Mouse (Mus musculus): ENCODE results near the gene Hells. TPM values are rescaled to one million over a fixed set of nuclear protein-coding genes. Genes with fewer than 3 reads are reported as not detected.
A peak's percentile ranks its signal among the peaks of the same experiment; 100 is the strongest.

Hells gene
- polyA plus RNA-seq (2015; fragmentation: Nextera tagmentation; extraction: Ambion mirVana): 35.3 and 37.6 TPM in 2 replicates

- Histone ChIP-seq H3K27me3 (no peaks in the 10 kb centered on the region), H3K4me3 (replicated peaks) (peak within 1 kb of the TSS; percentile 89), H3K36me3 (0 out of 2 replicates have a peak, but pooled peaks cover 1% of the 10 kb centered on the region), H3K9ac (peak within 1 kb of the TSS; percentile 86), H3K9me3 (replicated peaks) (no peaks in the 10 kb centered on the region), H3K4me1 (peaks cover 11% of the 10 kb centered on the region), H3K4me2 (replicated peaks) (peak within 1 kb of the TSS; percentile 88), H3K27ac (replicated peaks) (peak within 1 kb of the TSS; percentile 82)
- peak; percentile 86 for ATAC-seq (ENCODE audit: insufficient number of reproducible peaks, low FRiP score, low TSS enrichment, low read depth)
- WGBS: under 1% methylated on average over 76 of the region's 76 CpGs
These were observed at the start of gene Hells for GRCm38 (mm10) chr19:38930788-38931565. Gene Hells (plus strand): TSS chr19:38930915.

DNA sequence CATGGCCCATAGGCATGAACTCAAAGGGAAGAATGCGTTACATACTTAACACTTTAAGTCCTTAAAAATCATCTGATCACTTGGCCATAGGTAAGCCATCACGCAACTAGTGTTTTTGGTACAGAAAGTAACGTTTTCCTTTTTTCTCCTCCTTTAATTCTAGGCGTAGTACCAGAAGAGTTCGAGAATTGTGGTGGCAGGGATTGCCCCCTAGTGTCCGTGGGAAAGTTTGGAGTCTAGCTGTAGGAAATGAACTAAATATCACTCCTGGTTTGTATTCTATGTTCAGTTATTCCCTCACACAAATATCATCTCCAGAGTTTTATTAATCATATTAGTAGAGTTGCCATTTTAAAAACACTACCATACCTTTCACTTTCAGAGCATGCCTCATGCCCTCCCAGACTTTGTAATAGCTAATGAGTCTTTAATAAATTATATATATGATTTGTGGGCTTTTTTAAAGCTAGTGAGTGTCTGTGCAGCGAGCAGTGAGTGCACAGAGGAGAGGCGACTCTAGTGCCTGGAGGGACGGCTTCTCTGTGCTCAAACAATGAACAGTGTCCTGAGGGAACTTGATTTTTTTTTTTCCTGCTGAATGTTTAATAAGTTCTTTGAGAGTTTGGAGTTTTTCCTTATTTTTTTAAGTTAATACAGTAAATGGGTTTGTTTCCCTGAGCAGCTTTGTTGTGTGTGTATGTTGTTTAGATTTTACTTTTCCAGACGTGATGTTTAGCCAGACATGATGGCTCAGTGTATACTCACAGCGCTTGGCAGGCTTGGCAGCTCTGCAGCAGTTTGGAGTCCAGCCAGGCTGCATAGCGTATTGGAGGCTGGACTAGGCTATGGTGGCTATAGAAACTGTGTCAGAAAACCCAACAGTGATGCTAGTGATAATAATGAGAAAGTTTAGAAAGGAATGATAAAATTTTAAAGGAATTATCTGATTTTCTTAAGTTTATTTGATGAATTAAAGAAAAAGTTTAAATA lies 29.3 kb upstream of the Hells start:
- H3K9me3 ChIP-seq (replicated peaks): no peaks in the 10 kb centered on the region
- H3K4me2 ChIP-seq (replicated peaks): no peak overlapping the region
- no peak for ATAC-seq (ENCODE audit: insufficient number of reproducible peaks, low FRiP score, low TSS enrichment, low read depth)
- no peak overlapping the region for H3K9ac ChIP-seq
- no peak overlapping the region for H3K4me3 ChIP-seq (replicated peaks)
- 0 out of 2 replicates have a peak, but pooled peaks cover 3% of the 10 kb centered on the region for H3K36me3 ChIP-seq
- H3K27me3 ChIP-seq: no peaks in the 10 kb centered on the region
- WGBS: 57% methylated on average over 12 of the region's 12 CpGs
- H3K4me1 ChIP-seq: no peaks in the 10 kb centered on the region
- H3K27ac ChIP-seq (replicated peaks): no peak overlapping the region

- Histone ChIP-seq H3K9ac (no peak overlapping the region), H3K4me1 (no peaks in the 10 kb centered on the region), H3K27ac (replicated peaks) (no peak overlapping the region), H3K4me3 (replicated peaks) (no peak overlapping the region), H3K4me2 (replicated peaks) (no peak overlapping the region), H3K27me3 (no peaks in the 10 kb centered on the region), H3K9me3 (replicated peaks) (no peaks in the 10 kb centered on the region), H3K36me3 (0 out of 2 replicates have a peak, but pooled peaks cover 3% of the 10 kb centered on the region)
- 86% methylated on average over 5 of the region's 5 CpGs for WGBS
- ATAC-seq (ENCODE audit: insufficient number of reproducible peaks, low FRiP score, low TSS enrichment, low read depth): no peak
These were observed 28.2 kb upstream of the Hells start for GRCm38 (mm10) chr19:38902501-38902900.

DNA sequence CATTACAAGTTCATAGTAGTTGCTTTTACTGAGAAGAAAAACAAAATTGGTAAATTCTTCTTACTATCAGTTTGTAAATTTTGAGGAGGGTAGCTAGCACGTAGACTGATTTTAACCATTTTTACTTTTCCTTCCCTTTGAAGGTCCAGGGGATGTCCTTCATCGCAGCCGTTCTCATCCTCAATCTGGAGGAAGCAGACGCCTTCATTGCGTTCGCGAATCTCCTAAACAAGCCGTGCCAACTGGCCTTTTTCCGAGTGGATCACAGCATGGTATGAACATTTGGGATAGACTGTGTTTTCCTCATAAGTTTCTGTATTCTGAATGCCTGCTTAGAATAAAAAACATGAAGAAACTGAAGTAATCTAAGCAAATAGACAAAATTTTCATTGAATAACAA lies 16.9 kb upstream of the Hells start:
- H3K36me3 ChIP-seq: peaks cover 13% of the 10 kb centered on the region
- no peak overlapping the region for H3K27ac ChIP-seq (replicated peaks)
- H3K9ac ChIP-seq: no peak overlapping the region
- H3K4me3 ChIP-seq (replicated peaks): no peak overlapping the region
- H3K9me3 ChIP-seq (replicated peaks): no peaks in the 10 kb centered on the region
- H3K27me3 ChIP-seq: no peaks in the 10 kb centered on the region
- no peaks in the 10 kb centered on the region for H3K4me1 ChIP-seq
- H3K4me2 ChIP-seq (replicated peaks): no peak overlapping the region
- WGBS: 93% methylated on average over 9 of the region's 9 CpGs
- no peak for ATAC-seq (ENCODE audit: insufficient number of reproducible peaks, low FRiP score, low TSS enrichment, low read depth)

DNA sequence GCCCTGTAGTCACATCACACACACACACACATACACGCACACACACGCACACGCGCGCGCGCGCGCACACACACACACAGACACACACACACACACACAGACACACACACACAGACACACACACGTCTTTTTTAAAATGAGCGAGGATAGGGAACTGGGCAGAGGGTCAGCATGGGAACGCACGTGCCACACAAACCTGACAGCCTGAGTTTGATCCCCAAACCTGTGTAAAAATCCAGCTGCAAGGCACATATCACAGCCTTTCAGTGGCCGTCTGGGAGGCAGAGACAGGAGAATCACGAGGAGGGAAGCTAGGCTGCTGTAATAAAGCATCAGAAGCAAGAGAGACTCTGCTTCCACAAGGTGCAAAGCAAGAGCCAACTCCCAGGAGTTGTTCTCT lies 15.8 kb upstream of the Hells start:
- Histone ChIP-seq H3K36me3 (peaks cover 13% of the 10 kb centered on the region), H3K27me3 (no peaks in the 10 kb centered on the region), H3K4me2 (replicated peaks) (no peak overlapping the region), H3K4me1 (no peaks in the 10 kb centered on the region), H3K4me3 (replicated peaks) (no peak overlapping the region), H3K27ac (replicated peaks) (no peak overlapping the region), H3K9ac (no peak overlapping the region), H3K9me3 (replicated peaks) (no peaks in the 10 kb centered on the region)
- no peak for ATAC-seq (ENCODE audit: insufficient number of reproducible peaks, low FRiP score, low TSS enrichment, low read depth)
- 87% methylated on average over 15 of the region's 15 CpGs for WGBS

DNA sequence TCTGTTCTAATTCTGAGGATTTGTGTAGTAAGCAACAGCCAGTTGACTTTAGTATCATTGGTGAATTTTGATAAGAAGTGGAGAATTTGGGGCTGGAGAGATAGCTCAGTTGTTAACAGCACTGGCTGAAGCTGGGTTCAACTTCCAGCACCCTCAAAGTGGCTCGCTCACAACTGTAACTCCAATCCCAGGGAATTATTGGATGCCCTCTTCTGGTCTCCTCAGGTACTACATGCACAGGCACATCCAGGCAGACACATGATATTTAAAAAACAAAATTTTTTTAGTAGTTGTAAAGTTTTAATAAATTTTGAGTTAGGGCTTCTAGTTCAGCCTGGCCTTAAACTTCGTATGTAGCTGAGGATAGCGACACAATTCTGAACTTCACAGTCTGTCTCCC lies 15.0 kb upstream of the Hells start:
- Histone ChIP-seq H3K9ac (no peak overlapping the region), H3K4me2 (replicated peaks) (no peak overlapping the region), H3K4me1 (no peaks in the 10 kb centered on the region), H3K27ac (replicated peaks) (no peak overlapping the region), H3K27me3 (no peaks in the 10 kb centered on the region), H3K9me3 (replicated peaks) (no peaks in the 10 kb centered on the region), H3K4me3 (replicated peaks) (no peak overlapping the region), H3K36me3 (peaks cover 15% of the 10 kb centered on the region)
- ATAC-seq (ENCODE audit: insufficient number of reproducible peaks, low FRiP score, low TSS enrichment, low read depth): no peak
- WGBS: 45% methylated on average over 3 of the region's 3 CpGs

- 93% methylated on average over 10 of the region's 11 CpGs for WGBS
- H3K9me3 ChIP-seq (replicated peaks): no peaks in the 10 kb centered on the region
- no peak for ATAC-seq (ENCODE audit: insufficient number of reproducible peaks, low FRiP score, low TSS enrichment, low read depth)
These were observed 2.1 kb upstream of the Hells start for GRCm38 (mm10) chr19:38928481-38929158.

DNA sequence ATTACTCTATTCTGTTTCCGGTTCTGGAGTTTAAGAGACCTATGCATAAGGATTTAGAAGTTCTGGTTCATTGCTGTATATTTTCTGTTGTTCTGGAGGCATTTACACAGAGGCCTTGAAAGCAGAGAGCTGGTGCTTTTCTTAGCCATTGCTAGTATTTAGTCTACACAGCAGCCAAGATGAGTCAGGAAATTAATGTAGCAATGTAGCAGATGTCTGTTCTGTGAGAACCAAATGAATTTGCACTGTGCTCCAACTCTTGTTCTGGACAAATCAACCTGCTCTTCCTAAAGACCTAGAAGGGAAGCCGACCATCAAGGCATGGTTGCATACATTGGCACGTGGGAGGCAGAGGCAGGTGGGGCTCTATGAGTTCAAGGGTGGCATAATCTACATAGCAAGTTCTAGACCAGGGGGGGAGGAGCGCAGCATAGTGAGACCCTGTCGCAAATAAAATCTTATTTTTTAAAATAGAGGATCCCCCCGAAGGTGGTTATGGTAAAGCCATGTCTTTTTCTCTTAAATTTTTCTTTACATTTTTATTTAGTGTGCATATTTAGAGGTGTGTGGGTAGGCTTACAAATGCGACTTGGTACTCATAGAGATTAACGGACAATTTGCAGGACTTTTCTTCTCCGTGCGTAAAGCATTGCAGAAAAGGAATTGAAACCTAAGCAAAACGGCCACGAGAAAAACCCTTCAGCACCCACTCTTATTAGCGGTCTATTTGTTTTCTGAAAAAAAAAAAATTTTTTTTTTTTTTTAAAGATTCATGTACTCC lies 1.1 kb upstream of the Hells start:
- H3K36me3 ChIP-seq: no peaks in the 10 kb centered on the region
- 62% methylated on average over 13 of the region's 13 CpGs for WGBS
- H3K9me3 ChIP-seq (replicated peaks): no peaks in the 10 kb centered on the region
- H3K9ac ChIP-seq: peak overlapping the region; percentile 86; the same call in 1 of the 2 replicates
- peak overlapping the region; percentile 89 for H3K4me3 ChIP-seq (replicated peaks)
- H3K27me3 ChIP-seq: no peaks in the 10 kb centered on the region
- H3K4me1 ChIP-seq: peaks cover 11% of the 10 kb centered on the region
- H3K27ac ChIP-seq (replicated peaks): no peak overlapping the region
- no peak for ATAC-seq (ENCODE audit: insufficient number of reproducible peaks, low FRiP score, low TSS enrichment, low read depth)
- peak overlapping the region; percentile 88 for H3K4me2 ChIP-seq (replicated peaks)

More at GRCm38 (mm10) chr19:38928481-38929158, 2.1 kb upstream of the Hells start:
- Histone ChIP-seq H3K27me3 (no peaks in the 10 kb centered on the region), H3K36me3 (no peaks in the 10 kb centered on the region), H3K4me2 (replicated peaks) (no peak overlapping the region), H3K4me3 (replicated peaks) (no peak overlapping the region), H3K9ac (no peak overlapping the region), H3K27ac (replicated peaks) (no peak overlapping the region), H3K4me1 (peaks cover 11% of the 10 kb centered on the region)

GRCm38 (mm10) chr19:38930252-38930787 lies 395 bp upstream of the Hells start:
- H3K9ac ChIP-seq: peak overlapping the region; percentile 86
- H3K27ac ChIP-seq (replicated peaks): 0 out of 2 replicates have a peak overlapping the region, but pooled peaks have one; percentile 9
- under 1% methylated on average over 23 of the region's 23 CpGs for WGBS
- peaks cover 11% of the 10 kb centered on the region for H3K4me1 ChIP-seq
- no peaks in the 10 kb centered on the region for H3K9me3 ChIP-seq (replicated peaks)
- H3K4me3 ChIP-seq (replicated peaks): peak overlapping the region; percentile 89
- peak overlapping the region; percentile 88 for H3K4me2 ChIP-seq (replicated peaks)
- no peaks in the 10 kb centered on the region for H3K27me3 ChIP-seq
- peak; percentile 40; the same call in 1 of the 2 replicates for ATAC-seq (ENCODE audit: insufficient number of reproducible peaks, low FRiP score, low TSS enrichment, low read depth)
- no peaks in the 10 kb centered on the region for H3K36me3 ChIP-seq

GRCm38 (mm10) chr19:38931566-38931890 lies 813 bp downstream of the Hells start:
- peak overlapping the region; percentile 89 for H3K4me3 ChIP-seq (replicated peaks)
- no peaks in the 10 kb centered on the region for H3K27me3 ChIP-seq
- peaks cover 11% of the 10 kb centered on the region for H3K4me1 ChIP-seq
- ATAC-seq (ENCODE audit: insufficient number of reproducible peaks, low FRiP score, low TSS enrichment, low read depth): no peak
- no peaks in the 10 kb centered on the region for H3K9me3 ChIP-seq (replicated peaks)
- peak overlapping the region; percentile 86 for H3K9ac ChIP-seq
- 5% methylated on average over 6 of the region's 6 CpGs for WGBS
- peak overlapping the region; percentile 88 for H3K4me2 ChIP-seq (replicated peaks)
- H3K27ac ChIP-seq (replicated peaks): no peak overlapping the region
- 0 out of 2 replicates have a peak, but pooled peaks cover 4% of the 10 kb centered on the region for H3K36me3 ChIP-seq

All from embryonic facial prominence, embryonic 15.5 days (tissue).